ENCODE assay signal across 35 mouse cellular contexts in genomic region chr5:65024641-65025040, GRCm38 (mm10).
"Had no signal": no experiment of that assay in that cellular context is flagged by ENCODE, and none has a peak within 500 bp of the region (broad histone marks: within the 10 kb centered on the region; RNA-seq: fewer than 3 reads in every experiment).

No protein-coding gene starts in this region.

- H3K27ac ChIP-seq: heart, embryonic 10.5 days; heart, embryonic 13.5 days; heart, embryonic 15.5 days; hindbrain, embryonic 10.5 days; hindbrain, embryonic 12.5 days; hindbrain, embryonic 13.5 days; hindbrain, embryonic 14.5 days; hindbrain, embryonic 15.5 days; hindbrain, postnatal 0 days; intestine, embryonic 15.5 days; kidney, embryonic 15.5 days; kidney, postnatal 0 days; layer of hippocampus, adult 2 months; left cerebral cortex, adult 2 months had no signal

- H3K36me3 ChIP-seq: hindbrain, embryonic 12.5 days; hindbrain, embryonic 13.5 days; hindbrain, embryonic 15.5 days had no signal

- H3K9ac ChIP-seq: heart, embryonic 12.5 days; heart, embryonic 13.5 days; heart, embryonic 15.5 days; hindbrain, embryonic 12.5 days; hindbrain, embryonic 13.5 days; hindbrain, embryonic 14.5 days; hindbrain, embryonic 15.5 days; intestine, embryonic 15.5 days; kidney, embryonic 15.5 days had no signal

- H3K9me3 ChIP-seq: heart, embryonic 10.5 days; heart, embryonic 12.5 days; heart, embryonic 13.5 days; heart, embryonic 15.5 days; hindbrain, embryonic 10.5 days; hindbrain, embryonic 12.5 days; hindbrain, embryonic 13.5 days; hindbrain, embryonic 15.5 days; intestine, embryonic 15.5 days; kidney, embryonic 15.5 days had no signal

- H3K27me3 ChIP-seq: heart, embryonic 12.5 days; heart, embryonic 13.5 days; heart, embryonic 15.5 days; hindbrain, embryonic 12.5 days; hindbrain, embryonic 13.5 days; hindbrain, embryonic 15.5 days; intestine, embryonic 15.5 days; kidney, embryonic 15.5 days had no signal

- H3K4me2 ChIP-seq: heart, embryonic 11.5 days; heart, embryonic 12.5 days; heart, embryonic 13.5 days; heart, embryonic 15.5 days; hindbrain, embryonic 12.5 days; hindbrain, embryonic 13.5 days; hindbrain, embryonic 14.5 days; hindbrain, embryonic 15.5 days; intestine, embryonic 15.5 days; kidney, embryonic 15.5 days had no signal

- H3K4me3 ChIP-seq: heart, embryonic 10.5 days; heart, embryonic 12.5 days; heart, embryonic 13.5 days; heart, embryonic 15.5 days; hindbrain, embryonic 10.5 days; hindbrain, embryonic 12.5 days; hindbrain, embryonic 13.5 days; hindbrain, embryonic 15.5 days; intestine, embryonic 15.5 days; kidney, embryonic 15.5 days; layer of hippocampus, adult 2 months; left cerebral cortex, adult 2 months had no signal

- DNase-seq: heart, postnatal 10 days; heart, postnatal 14 days; heart, postnatal 36 days; heart, postnatal 4 days; kidney, adult 11 months; kidney, adult 18-20 months; kidney, adult 2 months; kidney, adult 8-10 months; kidney, adult 9 months; kidney, postnatal 10 days; kidney, postnatal 14 days; kidney, postnatal 25 days; kidney, postnatal 36 days; kidney, postnatal 4 days; layer of hippocampus, postnatal 36 days had no signal

- H3K4me1 ChIP-seq: heart, embryonic 12.5 days; heart, embryonic 15.5 days; intestine, embryonic 15.5 days had no signal

- ATAC-seq: hindbrain, embryonic 16.5 days; hindbrain, postnatal 0 days; inflammation-experienced regulatory T-cells, adult 6 months; intestine, embryonic 15.5 days; intestine, embryonic 16.5 days; intestine, postnatal 0 days had no signal
